Mouse (Mus musculus) embryonic facial prominence, embryonic 14.5 days (tissue): ENCODE results near the gene Bcar3. TPM values are rescaled to one million over a fixed set of nuclear protein-coding genes. Genes with fewer than 3 reads are reported as not detected.
"Not testable (repeated sequence)": the region's sequence is repeated elsewhere in the genome, so short reads cannot be mapped to it uniquely, and the experiment has no call there.

ENCODE experiments used
- ATAC-seq: fragments of 200-750 bp; cut with Nextera tagmentation; 2 replicates; pipeline ENCODE4 v1.8.0; 2017; ENCODE audit warnings: low read depth, moderate number of reproducible peaks, moderate TSS enrichment
- DNase-seq: peaks from one replicate; pipeline ENCODE4 v3.0.0-alpha.2; 2015; ENCODE audit warnings: low spot score
- H3K27ac ChIP-seq: fragments of 300-500 bp; sonication (generic); replicated peaks from 2 replicates; pipeline ENCODE4 v1.5.1; 2014; ENCODE audit warnings: low read depth, mild to moderate bottlenecking, low read length, moderate library complexity
- H3K27me3 ChIP-seq: fragments of 300-500 bp; sonication (generic); replicated peaks from 2 replicates; pipeline ENCODE4 v1.6.1; 2014; ENCODE audit warnings: low read length; ENCODE audit not compliant: control insufficient read depth, insufficient read depth
- H3K36me3 ChIP-seq: fragments of 300-500 bp; sonication (generic); 2 replicates; pipeline ENCODE4 v1.6.1; 2014; ENCODE audit warnings: low read length, mixed read lengths; ENCODE audit not compliant: control insufficient read depth, insufficient read depth
- H3K4me1 ChIP-seq: fragments of 300-500 bp; sonication (generic); 2 replicates; pipeline ENCODE4 v1.6.1; 2014; ENCODE audit warnings: antibody characterized with exemption, low read length; ENCODE audit not compliant: control insufficient read depth, insufficient read depth
- H3K4me2 ChIP-seq: fragments of 300-500 bp; sonication (generic); 2 replicates; pipeline ENCODE4 v1.6.1; 2014; ENCODE audit warnings: low read depth, mild to moderate bottlenecking, low read length, moderate library complexity, mixed read lengths
- H3K4me3 ChIP-seq: fragments of 300-500 bp; sonication (generic); 2 replicates; pipeline ENCODE4 v1.5.1; 2014; ENCODE audit warnings: low read depth, mild to moderate bottlenecking, low read length
- H3K9ac ChIP-seq: fragments of 300-500 bp; sonication (generic); 2 replicates; pipeline ENCODE4 v1.6.1; 2014; ENCODE audit warnings: low read depth, mild to moderate bottlenecking, low read length, moderate library complexity, mixed read lengths
- H3K9me3 ChIP-seq: fragments of 300-500 bp; sonication (generic); 2 replicates; pipeline ENCODE4 v1.6.1; 2016; ENCODE audit warnings: low read length; ENCODE audit not compliant: control insufficient read depth
- WGBS: fragments of 180-500 bp; shearing (Covaris S2); extraction: QIAGEN DNeasy Blood & Tissue Kit; methylation state at CpG from one replicate; pipeline ENCODE4 v1.1.7; 2014; 5-methylcytosine and 5-hydroxymethylcytosine counted together
- polyA plus RNA-seq: library from polyadenylated mRNA; unstranded; fragments of >200 nt; fragmentation: Nextera tagmentation; extraction: Ambion mirVana; gene quantifications from 2 replicates; pipeline ENCODE4 v1.2.1, GENCODE M21; 2014

Bcar3 gene
- polyA plus RNA-seq, 1 experiment from 2014 or later = 10.0 TPM

DNA sequence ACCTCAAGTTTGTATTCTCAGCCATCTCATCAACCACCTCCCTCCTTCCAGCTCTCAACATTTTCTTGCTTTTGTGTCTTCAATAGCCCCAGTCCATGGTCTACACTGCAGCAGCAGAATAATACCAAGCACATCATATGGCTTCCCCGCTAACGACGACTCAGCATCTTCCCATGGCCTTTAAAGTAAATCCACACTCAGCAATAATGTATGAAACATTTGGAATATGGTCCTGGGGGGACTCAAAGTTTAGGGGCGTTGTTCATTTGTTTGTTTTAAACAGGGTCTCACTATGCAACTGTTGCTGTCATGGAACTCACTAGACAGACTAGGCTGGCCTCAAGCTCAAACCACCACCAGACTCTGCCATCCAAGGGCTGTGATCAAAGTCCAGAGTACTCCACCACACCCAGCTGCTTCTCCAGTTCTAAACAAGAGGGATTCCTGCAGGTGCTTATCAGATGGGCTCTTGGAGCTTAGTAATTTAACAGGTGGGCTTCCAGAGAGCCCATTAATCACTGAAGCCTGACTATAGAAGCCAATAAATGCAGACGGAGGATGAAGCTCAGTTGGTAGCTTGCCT lies 5.2 kb upstream of the Bcar3 start:
- Histone ChIP-seq H3K27ac (no peak overlapping the region), H3K4me1 (no peaks in the 10 kb centered on the region), H3K4me2 (no peak overlapping the region), H3K9ac (no peak overlapping the region), H3K4me3 (no peak overlapping the region), H3K9me3 (no peaks in the 10 kb centered on the region), H3K27me3 (no peaks in the 10 kb centered on the region), H3K36me3 (peaks cover 20% of the 10 kb centered on the region)
- ATAC-seq (no peak), DNase-seq (no peak)
- 82% methylated on average over 5 of the region's 5 CpGs for WGBS

DNA sequence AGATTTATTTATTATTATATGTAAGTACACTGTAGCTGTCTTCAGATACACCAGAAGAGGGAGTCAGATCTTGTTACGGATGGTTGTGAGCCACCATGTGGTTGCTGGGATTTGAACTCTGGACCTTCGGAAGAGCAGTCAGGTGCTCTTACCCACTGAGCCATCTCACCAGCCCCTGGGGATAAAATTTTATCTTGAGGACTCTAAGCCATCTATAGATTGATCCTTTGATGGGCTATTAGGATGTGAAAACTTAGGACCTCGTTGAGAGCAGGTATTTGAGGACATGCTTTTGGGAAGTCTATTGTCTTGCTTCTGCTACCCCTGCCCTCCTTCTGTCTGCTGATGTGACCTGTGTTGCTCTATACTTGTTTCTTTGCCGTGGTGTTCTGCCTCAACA lies 4.6 kb upstream of the Bcar3 start:
- H3K4me3 ChIP-seq, H3K27me3 ChIP-seq, ATAC-seq, H3K4me1 ChIP-seq, H3K27ac ChIP-seq, H3K9ac ChIP-seq, DNase-seq, H3K4me2 ChIP-seq, H3K9me3 ChIP-seq: not testable (repeated sequence)
- WGBS = 77% methylated on average over 3 of the region's 4 CpGs
- H3K36me3 ChIP-seq = peaks cover 13% of the 10 kb centered on the region

DNA sequence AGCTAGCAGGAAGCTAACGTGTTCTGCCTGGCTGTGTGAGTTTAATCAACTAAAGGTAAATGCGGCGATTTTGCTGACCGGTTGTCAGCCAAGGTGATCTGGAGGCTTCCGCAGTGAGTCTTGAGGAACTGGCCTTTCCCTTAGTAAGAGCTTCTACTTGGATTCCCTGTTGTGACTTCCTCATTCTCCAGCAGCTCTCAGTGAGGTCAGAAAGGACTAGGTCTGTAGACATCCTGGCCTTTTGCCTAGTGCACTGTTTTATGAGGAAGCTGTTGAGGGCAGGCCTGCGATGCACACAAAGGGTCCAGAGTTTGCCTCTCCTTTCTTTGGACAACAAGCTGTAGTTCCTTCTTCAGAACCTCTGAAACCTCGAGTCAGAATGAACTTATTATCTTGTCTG lies 3.2 kb upstream of the Bcar3 start:
- no peaks in the 10 kb centered on the region for H3K27me3 ChIP-seq
- no peak overlapping the region for H3K4me2 ChIP-seq
- H3K9me3 ChIP-seq = no peaks in the 10 kb centered on the region
- H3K36me3 ChIP-seq = peaks cover 2% of the 10 kb centered on the region
- H3K27ac ChIP-seq = no peak overlapping the region
- DNase-seq (no peak), ATAC-seq (no peak)
- 80% methylated on average over 7 of the region's 7 CpGs for WGBS
- no peak overlapping the region for H3K4me3 ChIP-seq
- H3K4me1 ChIP-seq = 0 out of 2 replicates have a peak, but pooled peaks cover 5% of the 10 kb centered on the region
- no peak overlapping the region for H3K9ac ChIP-seq

DNA sequence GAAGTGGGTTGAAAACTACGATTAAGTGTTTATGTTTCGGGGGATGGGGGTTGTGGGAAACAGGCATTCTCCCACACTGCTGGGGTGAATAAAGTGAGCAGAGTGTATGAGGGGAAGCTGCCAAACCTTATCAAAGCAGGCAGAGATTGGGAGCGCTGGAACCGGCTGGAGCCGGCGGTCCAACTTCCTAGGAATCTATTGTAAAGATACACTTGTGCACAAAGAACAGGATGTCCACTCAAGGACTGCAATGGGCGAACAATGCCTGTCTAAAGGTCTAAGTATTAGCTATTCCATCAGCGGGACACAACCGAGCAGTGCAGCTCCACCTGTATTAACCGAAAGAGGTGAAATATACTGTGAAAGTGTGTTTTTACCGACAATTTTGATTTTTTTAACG lies 2.1 kb upstream of the Bcar3 start:
- Histone ChIP-seq H3K36me3 (no peaks in the 10 kb centered on the region), H3K9ac (peak overlapping the region; percentile 87; the same call in 1 of the 2 replicates), H3K4me3 (no peak overlapping the region), H3K4me2 (peak overlapping the region; percentile 63), H3K27ac (no peak overlapping the region), H3K27me3 (no peaks in the 10 kb centered on the region), H3K9me3 (no peaks in the 10 kb centered on the region), H3K4me1 (0 out of 2 replicates have a peak, but pooled peaks cover 5% of the 10 kb centered on the region)
- ATAC-seq (no peak), DNase-seq (no peak)
- WGBS = 56% methylated on average over 12 of the region's 12 CpGs

DNA sequence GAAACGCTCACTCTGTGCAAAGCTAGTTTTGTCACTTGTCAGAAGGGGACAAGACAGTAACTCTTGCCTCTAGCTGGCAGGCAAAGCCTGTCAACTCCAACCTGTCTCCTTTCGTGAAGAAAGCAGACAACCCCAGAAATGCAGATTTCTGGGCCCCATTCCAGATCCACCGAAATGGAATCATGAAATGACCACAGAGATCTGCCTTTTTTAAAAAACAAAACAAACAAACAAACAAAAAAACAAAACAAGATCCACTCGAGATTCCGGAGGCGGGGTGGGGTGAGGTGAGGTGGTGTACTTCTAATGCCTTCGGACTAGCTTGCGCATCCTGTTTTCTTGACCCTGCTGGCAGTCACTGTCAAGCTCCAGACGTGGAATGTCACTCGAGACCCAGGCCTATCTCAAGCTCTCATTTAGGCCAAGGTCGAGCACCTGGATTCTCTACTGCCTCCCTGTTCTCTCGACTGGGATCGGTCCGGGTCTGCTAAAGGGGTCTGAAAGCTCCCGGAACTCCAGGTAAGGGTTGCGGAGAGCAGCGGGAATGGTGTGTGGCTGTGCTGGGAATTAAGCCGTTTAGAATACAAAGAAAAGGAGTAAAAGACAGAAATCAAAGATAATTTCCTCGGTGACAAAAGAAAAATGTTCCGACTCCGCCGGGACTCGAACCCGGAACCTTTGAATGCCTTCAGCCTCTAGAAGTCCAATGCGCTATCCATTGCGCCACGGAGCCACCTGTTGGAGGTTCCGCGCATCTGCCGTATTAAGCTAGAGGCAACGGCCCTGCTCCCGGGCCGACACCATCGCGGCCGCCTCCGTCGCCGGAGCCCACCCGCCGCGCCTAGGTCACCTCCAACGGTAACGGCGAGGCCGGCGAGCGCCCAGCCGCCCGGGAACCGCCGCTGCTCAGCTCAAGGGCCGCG lies 1.4 kb upstream of the Bcar3 start:
- Histone ChIP-seq H3K36me3 (no peaks in the 10 kb centered on the region), H3K27ac (peak overlapping the region; percentile 96)
- DNase-seq = peak; percentile 91

DNA sequence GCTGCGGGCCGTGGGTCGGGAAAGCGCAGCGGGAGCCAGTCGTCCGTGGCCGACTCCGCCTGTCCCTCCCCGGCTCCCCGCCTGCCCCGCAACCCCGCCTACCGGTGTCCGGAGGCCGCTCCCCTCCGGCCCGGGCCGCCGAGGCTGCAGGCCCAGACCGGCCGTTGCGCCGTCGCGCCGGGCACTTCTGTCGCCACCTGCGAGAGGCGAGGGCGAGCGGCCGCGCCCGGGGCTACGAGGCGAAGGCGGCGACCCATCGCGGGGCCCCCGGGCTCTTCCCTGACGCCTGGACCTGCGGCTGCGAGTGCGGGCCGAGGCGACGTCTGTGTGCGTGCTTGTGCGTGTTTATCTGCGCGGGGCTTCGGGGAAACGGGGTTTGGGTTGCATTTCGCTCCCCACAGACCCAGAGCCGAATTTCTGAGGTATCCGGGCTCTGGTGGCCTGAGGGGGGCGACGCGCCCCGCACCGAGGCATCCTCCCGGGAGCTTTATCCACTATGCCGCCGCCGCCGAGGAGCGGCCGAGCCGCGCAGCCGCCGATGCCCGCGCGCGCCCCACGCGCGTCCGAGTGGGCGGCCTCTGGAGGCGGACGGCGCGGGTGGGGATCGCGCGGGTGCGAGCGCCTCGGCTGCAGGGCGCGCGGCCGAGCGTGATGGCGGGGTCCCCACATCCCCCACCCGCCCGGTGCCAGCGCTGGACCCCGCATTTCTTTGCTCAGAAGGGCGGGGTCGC lies 548 bp upstream of the Bcar3 start:
- peak overlapping the region; percentile 96 for H3K27ac ChIP-seq
- peak overlapping the region; percentile 63 for H3K4me2 ChIP-seq
- ATAC-seq (peak; percentile 80), DNase-seq (no peak)
- H3K4me1 ChIP-seq = 0 out of 2 replicates have a peak, but pooled peaks cover 5% of the 10 kb centered on the region
- no peaks in the 10 kb centered on the region for H3K27me3 ChIP-seq
- no peaks in the 10 kb centered on the region for H3K9me3 ChIP-seq
- under 1% methylated on average over 30 of the region's 105 CpGs for WGBS
- peak overlapping the region; percentile 81 for H3K4me3 ChIP-seq
- H3K9ac ChIP-seq = peak overlapping the region; percentile 87
- H3K36me3 ChIP-seq = no peaks in the 10 kb centered on the region

More for the DNA sequence above, 1.4 kb upstream of the Bcar3 start:
- peak overlapping the region; percentile 87 for H3K9ac ChIP-seq
- 8% methylated on average over 46 of the region's 54 CpGs for WGBS
- 0 out of 2 replicates have a peak, but pooled peaks cover 5% of the 10 kb centered on the region for H3K4me1 ChIP-seq
- H3K4me2 ChIP-seq = peak overlapping the region; percentile 63
- ATAC-seq = peak; percentile 81
- H3K27me3 ChIP-seq = no peaks in the 10 kb centered on the region
- H3K4me3 ChIP-seq = peak overlapping the region; percentile 81
- H3K9me3 ChIP-seq = no peaks in the 10 kb centered on the region

DNA sequence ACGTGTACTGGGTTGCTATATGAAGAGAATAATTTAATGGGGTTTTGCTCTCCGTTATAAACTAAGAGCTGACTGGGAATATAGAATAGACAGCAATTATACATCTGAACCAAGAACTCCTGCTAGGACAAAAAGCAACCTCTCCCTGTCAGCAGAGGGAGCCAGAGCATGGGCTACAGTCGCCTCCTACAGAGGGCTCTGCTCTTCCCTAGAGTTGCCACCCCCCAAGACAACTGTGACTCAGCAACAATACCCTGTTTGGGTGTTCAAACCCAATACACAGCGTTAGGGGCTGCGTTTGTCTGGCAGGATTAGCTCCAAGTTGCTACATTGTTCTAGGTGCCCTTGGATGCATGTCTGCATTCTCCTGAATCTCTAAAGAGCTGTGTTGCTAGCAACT lies 1.6 kb downstream of the Bcar3 start:
- 9% methylated on average over 5 of the region's 5 CpGs for WGBS
- no peak for ATAC-seq

DNA sequence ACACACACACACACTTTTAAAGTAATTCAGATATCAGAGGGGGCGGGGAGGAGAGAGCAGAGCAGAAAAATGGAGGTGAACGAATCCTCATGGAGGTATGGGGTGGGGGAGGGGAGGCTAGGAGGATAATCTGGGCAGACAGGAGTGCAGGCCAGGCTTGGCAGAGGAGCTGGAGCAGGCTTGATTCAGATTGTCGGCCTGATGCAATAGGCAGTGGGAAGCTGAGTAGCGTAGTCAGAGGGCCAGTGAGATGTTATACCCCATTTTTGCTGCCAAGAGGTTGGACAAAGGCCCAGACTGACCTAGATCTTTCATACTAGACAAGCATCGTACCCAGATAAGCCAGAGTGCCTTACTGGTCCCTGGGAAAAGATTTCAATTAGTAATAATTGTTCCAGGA lies 3.0 kb downstream of the Bcar3 start:
- Histone ChIP-seq H3K27me3 (no peaks in the 10 kb centered on the region), H3K9ac (no peak overlapping the region), H3K4me2 (no peak overlapping the region), H3K4me1 (0 out of 2 replicates have a peak, but pooled peaks cover 15% of the 10 kb centered on the region), H3K27ac (no peak overlapping the region), H3K9me3 (no peaks in the 10 kb centered on the region), H3K36me3 (no peaks in the 10 kb centered on the region), H3K4me3 (no peak overlapping the region)
- WGBS = 57% methylated on average over 5 of the region's 5 CpGs
- DNase-seq (no peak), ATAC-seq (no peak)

More for the DNA sequence above, 1.6 kb downstream of the Bcar3 start:
- Histone ChIP-seq H3K4me1 (0 out of 2 replicates have a peak, but pooled peaks cover 5% of the 10 kb centered on the region), H3K4me2 (no peak overlapping the region), H3K27ac (no peak overlapping the region), H3K4me3 (no peak overlapping the region), H3K9me3 (no peaks in the 10 kb centered on the region), H3K36me3 (no peaks in the 10 kb centered on the region), H3K27me3 (no peaks in the 10 kb centered on the region), H3K9ac (no peak overlapping the region)
- peak; percentile 85 for DNase-seq
